Mouse (Mus musculus): ENCODE data around the gene Ggps1. TPM values are rescaled to one million over a fixed set of nuclear protein-coding genes. Genes with fewer than 3 reads are reported as not detected.

The Ggps1 gene
- total RNA-seq, 1 experiment from 2014 or later = 25.4 TPM

Other genes starting within 250 kb of the Ggps1 start
- 53.3 and 69.8 TPM in 2 replicates for gene B3galnt2, start 109.0 kb downstream of the Ggps1 start, total RNA-seq (2017)
- 71.0 and 77.9 TPM in 2 replicates for gene Tbce, start 23.9 kb downstream of the Ggps1 start, total RNA-seq (2017)
- gene Arid4b, start 256 bp downstream of the Ggps1 start, total RNA-seq (2017) = 64.8 and 72.9 TPM in 2 replicates